Mouse (Mus musculus): ENCODE measurements at regions not wholly inside any gene's neighbourhood (a gene's known extent, or its start where the extent isn't known, plus 50 kb on each side); places are given as distances from the start of the nearest gene placed in this dataset.

- TF ChIP-seq POLR2A (IDR thresholded peaks at IDR 0.05; ENCODE audit: borderline replicate concordance, insufficient read depth, low read length): no peak
- no peak for TF ChIP-seq CTCF (IDR thresholded peaks at IDR 0.05; ENCODE audit: borderline replicate concordance, insufficient read depth, low read depth, low read length)
- H3K27ac ChIP-seq (ENCODE audit: insufficient read depth, low read length): no peak overlapping the region
- WGBS: 31% methylated on average over 17 of the region's 17 CpGs
- H3K4me3 ChIP-seq (replicated peaks; ENCODE audit: insufficient read depth, low read depth, low read length): no peak overlapping the region
- no peaks in the 10 kb centered on the region for H3K27me3 ChIP-seq (ENCODE audit: control insufficient read depth, insufficient read depth, low read length)
- no peak for DNase-seq
- peaks cover 3% of the 10 kb centered on the region for H3K4me1 ChIP-seq (ENCODE audit: control insufficient read depth, insufficient read depth, low read length)
Measured at GRCm38 (mm10) chr9:46388677-46389676, 69.2 kb upstream of the 4931429L15Rik start.

- Histone ChIP-seq H3K27ac (ENCODE audit: insufficient read depth, low read length) (no peak overlapping the region), H3K4me1 (ENCODE audit: control insufficient read depth, insufficient read depth, low read length) (no peaks in the 10 kb centered on the region), H3K27me3 (ENCODE audit: control insufficient read depth, insufficient read depth, low read length) (no peaks in the 10 kb centered on the region), H3K4me3 (replicated peaks; ENCODE audit: insufficient read depth, low read depth, low read length) (no peak overlapping the region)
- 96% methylated on average over 3 of the region's 3 CpGs for WGBS
- no peak for TF ChIP-seq POLR2A (IDR thresholded peaks at IDR 0.05; ENCODE audit: borderline replicate concordance, insufficient read depth, low read length)
- no peak for TF ChIP-seq CTCF (IDR thresholded peaks at IDR 0.05; ENCODE audit: borderline replicate concordance, insufficient read depth, low read depth, low read length)
- DNase-seq: no peak
Measured at GRCm38 (mm10) chr9:46386333-46386732, 66.5 kb upstream of the 4931429L15Rik start.

- no peak for DNase-seq
- Histone ChIP-seq H3K27me3 (ENCODE audit: control insufficient read depth, insufficient read depth, low read length) (no peaks in the 10 kb centered on the region), H3K4me3 (replicated peaks; ENCODE audit: insufficient read depth, low read depth, low read length) (no peak overlapping the region), H3K27ac (ENCODE audit: insufficient read depth, low read length) (no peak overlapping the region), H3K4me1 (ENCODE audit: control insufficient read depth, insufficient read depth, low read length) (no peaks in the 10 kb centered on the region)
- WGBS: 78% methylated on average over 4 of the region's 4 CpGs
- TF ChIP-seq POLR2A (IDR thresholded peaks at IDR 0.05; ENCODE audit: borderline replicate concordance, insufficient read depth, low read length): no peak
- TF ChIP-seq CTCF (IDR thresholded peaks at IDR 0.05; ENCODE audit: borderline replicate concordance, insufficient read depth, low read depth, low read length): no peak
Measured at GRCm38 (mm10) chr9:46381342-46381741, 61.6 kb upstream of the 4931429L15Rik start.

GRCm38 (mm10) chr9:46379453-46379852 is 59.7 kb upstream of the 4931429L15Rik start:
- DNase-seq: no peak
- no peak overlapping the region for H3K4me3 ChIP-seq (replicated peaks; ENCODE audit: insufficient read depth, low read depth, low read length)
- H3K4me1 ChIP-seq (ENCODE audit: control insufficient read depth, insufficient read depth, low read length): no peaks in the 10 kb centered on the region
- no peak overlapping the region for H3K27ac ChIP-seq (ENCODE audit: insufficient read depth, low read length)
- no peak for TF ChIP-seq CTCF (IDR thresholded peaks at IDR 0.05; ENCODE audit: borderline replicate concordance, insufficient read depth, low read depth, low read length)
- TF ChIP-seq POLR2A (IDR thresholded peaks at IDR 0.05; ENCODE audit: borderline replicate concordance, insufficient read depth, low read length): no peak
- H3K27me3 ChIP-seq (ENCODE audit: control insufficient read depth, insufficient read depth, low read length): no peaks in the 10 kb centered on the region
- WGBS: 70% methylated on average over 11 of the region's 11 CpGs

GRCm38 (mm10) chr9:46378339-46378738 is 58.6 kb upstream of the 4931429L15Rik start:
- no peak overlapping the region for H3K4me3 ChIP-seq (replicated peaks; ENCODE audit: insufficient read depth, low read depth, low read length)
- H3K4me1 ChIP-seq (ENCODE audit: control insufficient read depth, insufficient read depth, low read length): no peaks in the 10 kb centered on the region
- no peak for DNase-seq
- no peaks in the 10 kb centered on the region for H3K27me3 ChIP-seq (ENCODE audit: control insufficient read depth, insufficient read depth, low read length)
- WGBS: 83% methylated on average over 3 of the region's 3 CpGs
- no peak overlapping the region for H3K27ac ChIP-seq (ENCODE audit: insufficient read depth, low read length)
- TF ChIP-seq CTCF (IDR thresholded peaks at IDR 0.05; ENCODE audit: borderline replicate concordance, insufficient read depth, low read depth, low read length) (no peak), POLR2A (IDR thresholded peaks at IDR 0.05; ENCODE audit: borderline replicate concordance, insufficient read depth, low read length) (no peak)

Measured in cerebellum, adult 2 months (tissue).